Mouse (Mus musculus): ENCODE measurements around the gene Cldn14.

GRCm38 (mm10) chr16:94010156-94010555 lies 1.5 kb upstream of the Cldn14 start:
- TF ChIP-seq CTCF (conservative IDR thresholded peaks at IDR 0.05; ENCODE audit: low read length) = no peak
- no peak for TF ChIP-seq POU5F1 (IDR thresholded peaks at IDR 0.05; ENCODE audit: borderline replicate concordance, low read length)

Data from E14TG2a.4 (cell line).